Mouse (Mus musculus) thymus, adult 2 months (tissue): Measurements from ENCODE around the gene Tomm7.

Experiments
- CTCF ChIP-seq: fragments of 200-500 bp; IDR thresholded peaks from 2 replicates; pipeline ENCODE4 v1.5.1; 2012; ENCODE audit warnings: mild to moderate bottlenecking, control low read depth, low read length, moderate library complexity, borderline replicate concordance; ENCODE audit not compliant: control insufficient read depth, poor library complexity, insufficient read depth; ENCODE audit errors: extremely low read depth
- POLR2A ChIP-seq: fragments of 200-500 bp; IDR thresholded peaks from 2 replicates; pipeline ENCODE4 v1.6.1; 2012; ENCODE audit warnings: mild to moderate bottlenecking, low read length, control low read depth, moderate library complexity; ENCODE audit not compliant: control insufficient read depth, poor library complexity, insufficient read depth; ENCODE audit errors: extremely low read depth

- TF ChIP-seq CTCF (no peak), POLR2A (no peak)
Measured at GRCm38 (mm10) chr5:23844531-23844841, 525 bp upstream of the Tomm7 start.
